Mouse (Mus musculus) ovary, postnatal 36 days (tissue): ENCODE results near the gene Gldc.
"Not testable (repeated sequence)": the region's sequence is repeated elsewhere in the genome, so short reads cannot be mapped to it uniquely, and the experiment has no call there.

ENCODE experiments used
- DNase-seq: peaks from one replicate; pipeline ENCODE4 v3.0.0; 2022; ENCODE audit warnings: low spot score, mixed read lengths

Gene Gldc

DNA sequence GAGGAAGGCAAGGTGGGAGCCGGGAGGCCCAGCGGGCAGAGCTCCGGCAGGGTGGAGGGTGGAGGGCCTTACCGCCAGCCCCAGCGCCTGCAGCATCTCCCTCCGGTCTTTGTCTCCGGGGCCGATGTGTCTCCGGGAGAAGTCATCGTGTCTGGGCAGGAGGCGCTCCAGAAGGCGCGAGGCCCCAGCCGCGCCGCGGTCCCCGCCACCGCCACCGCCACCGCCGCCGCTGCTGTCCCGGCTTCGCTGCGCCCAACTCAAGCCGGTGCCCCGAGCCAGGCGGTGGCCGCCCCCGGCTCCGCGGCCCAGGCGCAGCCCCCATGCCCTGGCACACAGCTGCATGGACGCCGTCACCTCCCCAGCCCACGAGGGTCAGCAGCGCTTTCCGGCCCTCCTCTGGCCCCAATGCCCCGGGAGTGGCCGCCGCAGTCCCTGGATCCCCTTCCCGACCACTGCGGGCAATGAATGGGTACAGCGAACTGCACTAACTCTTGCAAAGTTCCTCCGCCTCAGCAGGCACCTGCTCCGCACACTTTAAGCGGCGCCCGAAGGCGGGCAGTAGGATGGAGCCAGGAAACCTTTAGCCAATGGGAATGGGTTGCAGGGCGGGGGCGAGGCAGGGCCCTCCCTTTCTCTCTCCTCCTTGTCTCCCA lies at the start of gene Gldc:
Gene Gldc (minus strand): TSS at position 511 of the 653 bp plus-strand sequence.
- peak; percentile 37 for DNase-seq

DNA sequence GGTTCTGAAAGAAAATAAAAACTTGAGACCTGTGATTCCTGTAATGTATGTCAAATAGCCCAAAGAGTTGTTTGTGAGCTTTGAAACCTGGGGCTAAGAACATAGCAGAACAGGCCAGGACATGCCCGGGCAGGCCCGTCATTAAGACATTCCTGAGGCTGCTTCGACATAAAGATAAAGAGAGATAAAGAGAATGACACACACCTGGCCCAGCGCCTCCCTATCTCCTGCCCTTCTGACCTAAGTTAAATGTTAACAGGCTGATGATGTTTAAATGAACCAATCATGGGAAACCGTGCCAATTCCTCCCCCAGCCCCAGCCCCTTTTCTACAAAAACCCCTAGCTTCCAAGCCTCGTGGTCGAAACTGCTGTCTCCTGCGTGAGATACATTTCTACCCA lies 47.4 kb upstream of the Gldc start:
- DNase-seq, result not testable (repeated sequence)

DNA sequence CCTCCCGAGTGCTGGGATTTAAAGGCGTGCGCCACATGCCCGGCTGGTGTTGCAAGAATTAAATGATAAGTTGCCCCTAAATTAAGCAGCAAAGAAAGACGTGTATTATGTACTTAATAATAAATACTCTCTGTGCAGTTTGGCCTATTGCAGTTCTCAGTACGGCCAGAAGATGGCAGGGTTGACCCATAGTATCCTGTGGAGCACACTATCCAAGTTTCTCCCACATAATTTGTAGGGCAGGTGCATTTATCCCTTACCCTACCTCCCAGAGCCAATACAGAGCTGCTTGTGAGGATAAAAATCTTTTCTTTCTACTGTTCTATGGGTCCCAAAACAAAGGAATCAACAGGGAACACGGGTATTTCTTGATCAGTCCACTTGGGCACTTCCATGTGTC lies 42.1 kb upstream of the Gldc start:
- peak; percentile 36 for DNase-seq

DNA sequence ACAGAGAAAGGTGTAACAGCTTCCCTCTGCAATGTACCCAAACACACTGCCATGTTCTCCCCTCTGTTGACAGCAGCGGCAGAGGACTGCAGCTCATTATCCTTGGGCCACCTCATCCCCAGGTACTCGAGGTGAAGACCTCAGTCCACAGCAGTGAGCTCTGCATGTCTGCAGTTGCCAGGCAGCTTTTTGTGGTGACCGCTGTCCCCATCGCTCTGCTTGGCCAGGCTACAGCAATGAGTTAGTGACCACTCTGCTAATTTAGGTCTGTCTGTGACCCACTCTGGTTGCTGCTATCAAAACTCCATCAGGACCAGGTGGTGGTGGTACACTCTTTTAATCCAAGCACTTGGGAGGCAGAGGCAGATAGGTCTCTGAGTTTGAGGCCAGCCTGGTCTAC lies 41.0 kb upstream of the Gldc start:
- DNase-seq, result no peak

DNA sequence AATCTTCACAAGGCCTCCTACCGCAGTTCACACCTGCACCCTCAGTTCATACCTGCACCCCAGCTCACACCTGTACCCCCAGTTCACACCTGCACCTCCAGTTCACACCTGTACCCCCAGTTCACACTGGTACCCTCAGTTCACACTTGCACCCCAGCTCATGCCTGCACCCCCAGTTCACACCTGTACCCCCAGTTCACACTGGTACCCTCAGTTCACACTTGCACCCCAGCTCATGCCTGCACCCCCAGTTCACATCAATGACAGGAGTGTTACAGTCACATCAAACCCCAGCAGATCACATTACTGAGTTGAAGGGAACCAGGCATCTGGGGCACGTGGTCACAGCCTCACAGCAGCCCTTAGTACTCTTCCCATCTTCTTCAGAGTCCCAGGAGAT lies 40.5 kb upstream of the Gldc start:
- not testable (repeated sequence) for DNase-seq

DNA sequence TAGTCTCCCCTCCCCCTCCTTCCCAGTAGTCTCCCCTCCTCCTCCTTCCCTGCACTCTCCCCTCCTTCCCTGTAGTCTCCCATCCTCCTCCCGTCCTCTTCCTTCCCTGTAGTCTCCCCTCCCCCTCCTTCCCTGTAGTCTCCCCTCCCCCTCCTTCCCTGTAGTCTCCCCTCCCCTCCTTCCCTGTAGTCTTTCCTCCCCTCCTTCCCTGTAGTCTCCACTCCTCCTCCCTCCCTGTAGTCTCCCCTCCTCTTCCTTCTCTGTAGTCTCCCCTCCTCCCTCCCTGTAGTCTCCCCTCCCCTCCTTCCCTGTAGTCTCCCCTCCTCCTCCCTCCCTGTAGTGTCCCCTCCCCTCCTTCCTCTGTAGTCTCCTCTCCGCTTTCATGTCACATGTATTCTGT lies 38.8 kb upstream of the Gldc start:
- DNase-seq, result no peak

DNA sequence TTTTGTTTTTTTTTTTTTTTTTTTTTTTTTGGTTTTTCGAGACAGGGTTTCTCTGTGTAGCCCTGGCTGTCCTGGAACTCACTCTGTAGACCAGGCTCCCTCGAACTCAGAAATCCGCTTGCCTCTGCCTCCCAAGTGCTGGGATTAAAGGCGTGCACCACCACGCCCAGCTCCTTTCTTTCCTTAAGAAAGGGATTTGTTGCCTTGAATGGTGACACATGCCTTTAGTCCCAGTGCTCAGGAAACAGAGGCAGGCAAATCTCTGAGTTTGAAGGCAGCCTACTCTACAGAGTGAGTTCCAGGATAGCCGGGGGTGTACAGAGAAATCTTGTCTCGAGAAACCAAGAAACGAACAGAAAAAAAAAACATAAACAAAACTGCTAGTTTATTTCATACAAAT lies 33.8 kb upstream of the Gldc start:
- DNase-seq, result not testable (repeated sequence)

DNA sequence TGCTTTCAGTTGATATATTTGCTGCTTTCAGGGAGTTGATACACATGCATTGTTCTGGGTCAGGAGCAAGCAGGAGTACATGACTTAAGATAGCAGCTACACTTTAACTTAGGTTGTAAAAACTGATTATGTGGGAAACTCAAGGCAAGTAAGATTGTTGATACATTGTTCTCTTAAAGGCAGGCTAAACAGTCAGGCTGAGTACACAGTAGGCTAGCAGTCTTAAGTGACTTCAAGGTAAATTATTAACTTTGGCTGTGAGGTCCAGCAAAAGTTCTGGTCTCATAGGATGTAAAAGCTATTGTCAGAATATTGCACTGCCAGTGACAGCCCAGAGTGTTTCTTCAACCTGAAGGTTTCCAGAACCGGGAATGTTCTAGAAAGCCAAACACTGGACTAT lies 31.8 kb upstream of the Gldc start:
- DNase-seq, result no peak

DNA sequence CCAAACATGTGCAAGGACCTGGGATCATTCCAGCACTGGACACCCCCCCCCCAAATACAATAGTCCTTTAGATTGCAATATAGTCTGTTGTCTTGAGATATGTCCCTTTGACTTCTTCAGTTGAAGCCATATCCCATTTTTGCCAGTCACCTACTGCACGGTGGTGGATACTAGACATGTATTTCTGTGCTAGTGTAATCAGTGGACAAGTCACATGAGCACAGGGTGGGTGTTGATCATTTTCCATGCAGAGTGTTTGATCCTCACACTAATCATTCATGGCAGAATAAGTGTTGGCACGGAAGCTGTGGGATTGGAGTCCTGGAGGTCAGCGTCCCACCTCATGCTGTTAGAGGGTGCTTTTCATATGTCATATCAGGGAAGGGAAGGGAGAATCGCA lies 30.6 kb upstream of the Gldc start:
- DNase-seq, result no peak

DNA sequence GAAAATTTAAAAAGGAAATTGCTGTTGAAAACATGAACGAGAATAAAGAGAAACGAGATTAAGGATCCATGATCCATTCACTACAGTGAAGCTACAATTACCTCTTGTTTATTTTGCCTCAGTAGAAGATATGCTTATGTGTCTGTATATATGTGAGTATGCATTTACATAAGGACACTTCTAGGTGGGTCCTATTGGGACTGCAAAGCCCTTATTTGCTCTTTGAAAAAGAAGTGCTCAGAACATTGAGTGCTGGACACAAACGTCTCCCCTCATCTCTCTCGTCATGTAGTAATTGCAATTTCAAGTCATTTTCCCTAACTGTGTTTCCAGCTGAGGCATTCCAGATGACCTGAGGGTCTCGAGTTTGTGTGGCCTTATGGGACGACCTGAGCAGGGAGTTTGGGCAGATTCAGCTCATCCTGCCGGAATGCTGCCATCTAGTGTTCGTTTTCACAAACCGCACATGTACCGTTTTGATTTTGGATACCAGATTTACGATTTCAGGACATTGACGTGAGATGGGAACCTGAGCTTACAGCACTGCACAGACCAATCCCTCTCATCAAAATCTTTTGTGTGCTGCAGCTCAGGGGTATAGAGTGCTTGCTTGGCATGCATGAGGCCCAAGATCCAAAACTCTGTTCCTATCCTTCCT lies 30.1 kb upstream of the Gldc start:
- DNase-seq, result no peak

DNA sequence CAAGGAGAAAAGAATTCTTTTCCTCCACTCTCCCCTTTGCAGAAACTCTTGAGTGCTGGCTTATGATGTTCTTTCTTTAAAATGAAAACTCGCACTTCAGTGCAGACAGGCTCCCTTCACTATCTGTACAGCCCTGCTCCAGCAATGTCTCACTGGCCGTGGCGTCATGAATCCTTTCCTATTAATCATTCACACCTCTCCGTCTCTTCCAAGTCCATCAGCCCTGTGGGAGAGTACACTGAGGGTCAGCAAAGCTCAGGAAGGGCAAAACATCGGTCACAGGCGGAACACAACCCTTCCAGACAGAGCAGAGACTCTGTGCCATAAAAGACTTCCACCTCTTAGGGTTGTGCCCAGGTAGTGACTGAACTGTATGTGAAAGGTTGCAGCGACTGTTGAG lies 26.9 kb upstream of the Gldc start:
- DNase-seq, result no peak

DNA sequence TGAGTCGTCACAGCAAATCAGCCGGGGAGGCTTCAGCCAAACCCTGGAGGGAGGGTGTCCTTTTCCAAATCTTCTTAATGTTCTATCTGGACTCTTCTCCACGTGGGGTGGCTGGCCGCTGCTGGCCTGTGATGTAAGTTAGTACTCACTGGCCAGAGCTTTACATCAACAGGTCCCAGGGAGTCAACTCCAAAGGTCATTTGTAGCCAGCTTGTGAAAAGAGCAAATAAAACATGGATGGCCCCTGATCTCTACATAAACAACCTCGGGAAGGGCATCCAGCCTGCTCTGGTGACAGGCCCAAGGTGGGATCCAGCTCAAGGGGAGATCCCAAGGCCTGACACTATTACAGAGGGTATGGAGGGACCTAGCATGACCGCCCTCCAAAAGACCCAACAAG lies 19.8 kb upstream of the Gldc start:
- no peak for DNase-seq

DNA sequence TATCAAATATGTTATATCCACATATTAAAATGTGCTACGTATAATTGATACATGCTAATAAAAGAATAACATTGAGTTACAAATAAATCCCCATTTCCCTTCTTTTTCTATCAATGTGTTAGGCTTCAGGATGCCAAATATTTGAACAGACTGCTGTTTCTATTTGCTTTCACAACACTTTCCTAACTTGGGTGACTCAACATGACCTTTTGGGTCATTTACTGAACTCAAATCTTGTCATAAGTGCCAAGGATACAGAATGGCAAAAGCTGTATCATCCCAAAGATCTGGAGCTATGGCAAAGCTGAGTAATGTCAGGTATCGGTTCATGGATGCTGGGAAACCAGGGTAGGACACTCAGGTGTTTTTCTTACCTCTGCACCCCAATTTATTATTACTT lies 12.0 kb upstream of the Gldc start:
- DNase-seq, result no peak

DNA sequence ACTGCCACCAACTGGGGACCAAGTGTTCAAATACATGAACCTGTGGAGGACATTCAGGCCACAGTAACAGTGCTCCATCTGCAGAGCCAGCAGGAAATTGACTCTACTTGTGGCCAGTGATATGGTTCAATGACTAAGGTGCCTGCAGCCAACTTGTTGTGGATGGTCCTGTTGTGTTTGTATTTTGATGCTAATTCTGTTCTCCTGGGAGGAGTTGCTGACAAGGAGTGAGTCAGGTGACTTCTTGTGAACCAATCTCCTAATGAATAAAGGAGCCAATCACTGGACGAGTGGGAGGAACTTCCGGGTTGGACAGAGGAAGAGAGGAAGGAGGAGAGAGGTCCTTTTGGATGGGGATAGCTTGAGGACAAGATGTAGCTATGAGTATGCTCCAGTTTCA lies 10.3 kb upstream of the Gldc start:
- DNase-seq, result no peak

DNA sequence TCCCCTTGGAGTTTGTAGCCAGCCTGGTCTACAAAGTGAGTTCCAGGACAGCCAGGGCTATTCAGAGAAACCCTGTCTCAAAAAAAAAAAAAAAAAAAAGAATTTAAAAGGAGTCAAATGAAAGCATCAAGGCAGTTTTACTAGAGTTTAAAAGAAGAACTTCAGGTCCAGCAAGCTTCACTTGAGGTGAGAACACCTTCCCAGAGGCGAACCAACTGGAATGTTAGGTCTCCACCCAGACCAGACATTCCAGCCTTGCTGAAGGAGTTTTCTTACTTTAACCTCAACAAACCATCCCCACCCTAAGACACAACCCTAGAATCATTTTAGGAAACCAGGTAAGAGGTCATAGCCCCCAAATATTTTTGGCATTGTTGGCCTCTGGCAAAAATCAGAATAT lies 4.8 kb upstream of the Gldc start:
- no peak for DNase-seq

DNA sequence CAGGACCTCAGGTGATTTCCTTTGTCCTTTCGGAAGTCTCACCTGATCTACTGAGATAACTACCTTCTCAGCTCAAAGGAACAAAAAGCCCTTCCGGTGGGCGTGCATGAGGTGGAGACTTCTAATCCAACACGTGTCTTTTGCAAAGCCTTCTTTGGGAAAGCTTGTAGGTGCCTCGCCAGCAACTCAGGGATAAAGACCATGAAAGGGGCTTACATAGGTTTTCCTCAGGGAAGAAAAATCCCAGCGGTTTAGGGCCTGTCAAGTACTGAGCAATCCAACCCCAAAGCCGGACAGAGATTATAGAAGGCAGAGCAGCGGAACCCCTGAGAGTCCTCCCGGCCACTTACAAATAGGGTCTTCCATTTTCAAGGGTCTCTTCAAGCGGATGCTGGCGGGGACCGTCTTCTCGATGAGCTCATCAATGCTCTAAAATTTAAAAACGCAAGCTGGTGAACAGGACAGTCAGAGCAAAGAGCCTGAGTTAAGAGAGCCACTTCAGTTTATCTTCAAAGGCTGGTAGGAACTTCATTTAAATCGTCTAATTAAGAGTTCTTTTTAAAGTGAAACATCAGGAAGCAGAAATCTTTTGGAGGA lies 1.1 kb downstream of the Gldc start:
- no peak for DNase-seq

DNA sequence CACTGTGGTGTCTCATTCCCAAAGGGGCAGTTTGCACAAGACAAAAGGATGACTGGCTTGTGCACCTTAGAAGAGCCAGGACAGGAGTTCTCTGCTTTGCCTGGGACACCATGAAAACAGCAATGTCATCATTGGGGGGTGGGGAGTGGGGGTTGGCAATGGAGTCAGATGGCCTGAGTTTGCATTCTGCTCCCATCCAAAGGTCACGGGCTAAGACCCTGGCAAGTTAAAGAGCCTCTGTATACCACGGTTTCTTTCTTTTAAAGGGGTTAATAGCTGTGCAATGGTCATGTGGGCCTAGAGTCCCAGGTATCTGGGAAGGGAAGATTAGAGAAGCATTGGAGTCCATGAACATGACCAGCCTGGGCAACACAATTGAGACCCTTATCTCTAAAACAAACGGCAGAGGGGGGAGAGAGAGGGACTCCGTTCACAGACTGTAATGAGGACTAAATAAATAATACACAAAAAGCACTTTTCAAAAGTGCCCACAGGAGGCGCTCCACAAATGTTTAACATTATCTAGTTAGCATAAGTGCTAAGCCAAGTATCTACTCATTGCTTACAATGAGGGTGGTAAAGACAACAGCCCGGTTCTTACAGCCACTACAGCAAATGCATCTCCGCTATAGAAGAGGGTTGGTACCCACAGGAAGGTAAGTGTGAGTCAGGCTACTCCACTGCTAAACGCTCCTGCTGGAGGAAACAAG lies 3.7 kb downstream of the Gldc start:
- no peak for DNase-seq

DNA sequence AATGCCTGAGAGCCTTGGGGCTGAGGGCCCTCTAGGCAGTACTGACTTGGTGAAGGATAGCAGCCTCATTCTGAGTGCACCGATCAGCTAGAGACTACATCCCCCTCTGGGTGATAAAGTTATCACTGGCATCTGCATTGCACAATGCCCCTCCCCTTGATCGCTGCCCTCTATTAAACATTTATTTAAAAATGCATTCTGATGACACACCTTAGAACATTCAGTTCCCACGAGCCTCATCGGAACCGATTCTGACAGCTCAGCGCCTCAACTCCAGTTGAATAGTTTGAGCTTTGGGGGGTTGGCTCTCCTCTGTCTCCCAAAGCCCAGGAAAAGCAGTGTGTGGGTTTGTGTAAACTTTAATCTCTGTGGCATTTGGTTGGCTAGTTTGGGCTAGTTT lies 4.9 kb downstream of the Gldc start:
- DNase-seq, result no peak

DNA sequence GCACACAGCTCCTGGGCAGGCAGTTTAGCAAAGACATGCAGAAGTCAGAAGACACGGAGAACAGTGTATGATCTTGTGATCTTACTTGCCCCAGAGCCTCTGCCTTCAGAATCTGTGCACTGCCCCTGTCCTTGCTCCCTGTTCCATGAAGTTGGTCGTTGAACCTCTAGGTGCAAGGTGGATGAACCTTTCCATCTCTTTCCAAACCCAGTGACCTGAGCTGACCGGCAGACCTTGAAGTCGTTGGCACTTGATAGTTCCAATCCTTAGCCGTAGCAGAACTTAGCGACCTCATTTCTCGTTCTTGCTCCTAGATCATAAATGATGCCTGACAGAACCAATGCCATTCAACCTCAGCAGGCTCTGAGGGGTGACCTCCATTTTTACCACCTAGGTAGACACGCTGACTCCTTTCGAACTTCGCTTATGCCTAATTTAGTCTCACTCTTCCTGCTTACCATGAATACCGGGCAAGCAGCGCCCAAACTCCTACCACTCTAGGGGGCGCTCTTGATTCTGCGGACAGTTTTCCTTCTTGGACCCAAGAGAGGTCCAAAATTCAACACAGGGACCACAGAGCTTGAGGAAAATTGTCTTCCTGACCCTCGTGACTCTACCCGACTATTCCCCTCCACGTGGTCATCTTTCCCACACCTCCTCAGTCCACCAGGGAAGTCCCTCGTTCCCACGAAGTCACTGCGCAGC lies 8.3 kb downstream of the Gldc start:
- no peak for DNase-seq

DNA sequence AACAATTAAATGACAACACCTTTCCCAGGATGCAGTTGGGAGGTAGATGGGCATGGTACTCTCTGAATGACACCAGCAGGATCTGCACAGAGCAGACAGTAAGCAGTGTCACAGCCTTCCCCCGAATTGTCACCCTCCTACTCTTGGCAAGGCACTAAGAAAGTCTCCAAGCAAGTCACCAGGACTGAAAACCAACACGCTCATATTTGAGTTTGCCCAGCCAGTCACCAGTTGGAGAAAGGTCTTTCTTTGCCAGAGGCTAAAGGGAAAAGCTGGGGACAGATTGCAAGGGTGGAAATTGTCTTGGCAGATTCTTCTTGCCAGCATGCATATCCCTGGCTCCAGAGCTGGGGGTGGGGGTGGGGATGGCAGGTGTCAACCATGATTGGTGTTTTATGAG lies 11.0 kb downstream of the Gldc start:
- DNase-seq, result no peak

DNA sequence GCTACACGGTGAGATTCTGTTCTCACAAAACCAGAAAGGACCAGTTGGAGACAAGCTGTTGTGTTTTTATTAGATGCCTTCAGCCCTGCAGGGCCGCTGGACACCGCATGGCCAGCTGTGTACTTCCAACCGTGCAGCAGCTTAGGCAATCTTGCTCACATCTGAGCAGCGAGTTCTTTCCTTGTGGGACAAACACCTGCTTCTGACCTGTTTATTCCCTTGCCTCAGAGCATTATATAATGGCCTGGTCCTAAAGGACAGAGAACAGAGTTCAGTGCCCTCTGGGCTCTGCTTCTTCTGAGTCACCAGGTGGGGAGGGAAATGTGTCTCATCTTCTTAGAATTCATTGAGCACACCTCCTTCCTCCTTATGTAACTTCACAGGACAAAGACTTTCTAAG lies 12.4 kb downstream of the Gldc start:
- DNase-seq, result no peak

DNA sequence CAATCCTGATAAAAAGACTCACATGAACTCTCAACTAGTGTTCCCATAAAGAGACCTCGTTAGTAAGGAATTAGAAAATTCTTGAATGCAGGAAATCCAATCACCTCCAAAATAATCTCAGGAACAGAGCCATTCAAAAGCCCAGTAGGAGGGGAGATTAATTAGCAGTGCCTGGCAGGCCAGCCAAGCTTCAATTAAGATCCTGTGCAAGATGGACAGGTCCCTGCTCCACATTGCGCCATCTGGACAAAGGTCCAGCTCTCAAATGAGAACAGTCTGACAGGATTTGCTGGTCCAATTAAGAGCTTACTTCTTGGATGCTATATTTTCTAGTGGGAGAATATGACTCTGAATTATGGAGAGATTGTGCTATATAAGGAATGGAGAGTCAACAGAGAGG lies 15.2 kb downstream of the Gldc start:
- no peak for DNase-seq

DNA sequence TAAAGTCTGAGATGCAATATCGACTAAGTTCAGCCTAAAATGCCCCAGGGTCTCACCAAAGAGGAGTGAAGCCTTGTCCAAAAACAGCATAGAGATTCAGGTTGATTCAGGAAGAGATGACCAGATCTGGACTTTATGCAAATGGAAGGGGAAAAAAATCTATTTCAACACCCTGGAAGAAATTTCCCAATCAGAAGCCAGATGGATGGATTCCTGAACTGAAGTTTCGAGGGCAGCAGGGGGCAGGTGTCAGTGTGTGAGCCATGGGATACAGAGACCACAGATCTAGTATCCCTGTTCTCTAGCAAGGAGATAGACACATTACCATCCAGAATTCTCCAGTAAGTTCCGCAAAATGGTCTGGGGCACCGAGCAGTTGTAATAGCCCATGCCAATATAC lies 17.0 kb downstream of the Gldc start:
- no peak for DNase-seq
